Mouse (Mus musculus) urinary bladder, adult 2 months (tissue): ENCODE results near the gene Trappc6a. TPM values are rescaled to one million over a fixed set of nuclear protein-coding genes. Genes with fewer than 3 reads are reported as not detected.

Source experiments
- DNase-seq: peaks from one replicate; pipeline ENCODE4 v3.0.0; 2022; ENCODE audit warnings: low spot score
- polyA plus RNA-seq: library from polyadenylated mRNA; depleted of rRNA; stranded (reverse); fragments of >200 nt; gene quantifications from 2 replicates; pipeline ENCODE4 v1.2.3, GENCODE M21; 2012; rRNA removed

Gene Trappc6a
- 58.7 and 77.3 TPM in 2 replicates for polyA plus RNA-seq

DNA sequence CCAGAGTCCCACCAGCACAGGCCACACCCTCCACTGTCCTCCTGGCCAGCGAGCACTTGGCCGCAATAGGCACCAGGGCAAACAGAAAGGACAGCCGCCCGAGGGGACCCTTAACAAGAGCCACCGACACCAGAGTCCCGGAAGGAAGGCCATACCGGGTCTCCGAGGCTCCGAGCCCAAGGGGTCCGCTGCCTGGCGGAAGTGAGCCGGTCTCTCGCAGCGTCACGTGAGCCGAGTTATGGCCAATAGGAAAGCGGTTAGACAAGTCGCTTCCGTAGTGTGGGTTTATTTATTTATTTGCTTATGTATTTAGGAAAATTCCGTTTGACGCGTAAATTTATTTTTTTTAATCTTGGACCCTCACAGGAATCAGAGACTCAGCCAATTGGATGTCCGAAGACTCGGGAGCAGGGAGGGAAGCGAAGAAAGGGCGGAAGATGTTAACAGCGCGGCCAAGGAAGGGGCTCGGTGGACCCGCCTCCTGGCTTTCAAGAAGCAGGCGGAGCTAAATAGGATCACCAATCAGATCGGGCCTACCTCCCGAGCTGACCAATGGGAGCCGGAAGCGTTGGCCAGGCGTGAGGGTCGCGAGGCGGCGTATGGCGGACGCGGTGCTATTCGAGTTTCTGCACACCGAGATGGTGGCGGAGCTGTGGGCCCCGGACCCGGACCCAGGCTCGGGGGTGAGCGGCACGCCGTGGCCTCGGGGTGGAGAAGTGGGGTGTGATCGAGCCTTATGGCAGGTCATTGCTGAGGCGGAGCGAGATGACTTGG lies at the start of gene Trappc6a, which contains the start of gene Bloc1s3:
Gene Trappc6a (plus strand): TSS at position 246 of the 774 bp plus-strand sequence.
Gene Bloc1s3 (minus strand): TSS at position 218 of the 774 bp plus-strand sequence.
- DNase-seq = peak; percentile 84

DNA sequence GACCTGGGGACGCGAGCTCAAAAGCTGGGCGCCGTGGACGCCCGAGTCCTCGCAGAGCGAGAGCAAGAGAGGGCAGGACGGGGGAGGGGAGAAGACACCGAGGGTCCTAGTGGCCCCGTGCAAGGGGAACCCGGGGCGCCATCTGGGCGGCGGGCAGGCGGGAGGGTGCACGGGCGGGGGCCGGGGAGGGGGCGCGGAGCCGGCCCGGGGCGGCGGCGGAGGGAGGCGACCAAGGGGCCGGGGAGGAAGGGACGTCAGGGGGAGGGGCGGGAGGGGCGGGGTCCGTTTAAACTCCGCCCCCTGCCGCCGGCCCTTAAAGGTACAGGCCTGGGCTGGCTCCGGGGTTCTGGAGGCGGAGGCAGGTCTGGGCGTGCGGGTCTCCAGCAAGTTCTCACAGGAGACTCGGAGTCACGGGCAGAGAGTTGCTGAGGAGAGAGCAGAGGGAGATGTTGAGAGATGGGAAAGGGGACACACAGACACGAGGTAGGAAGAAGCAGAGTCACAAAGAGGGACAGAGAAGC lies 49.5 kb upstream of the Trappc6a start, which contains the start of gene Mark4:
Gene Mark4 (minus strand): TSS at position 231 of the 521 bp plus-strand sequence.
- peak; percentile 69 for DNase-seq

DNA sequence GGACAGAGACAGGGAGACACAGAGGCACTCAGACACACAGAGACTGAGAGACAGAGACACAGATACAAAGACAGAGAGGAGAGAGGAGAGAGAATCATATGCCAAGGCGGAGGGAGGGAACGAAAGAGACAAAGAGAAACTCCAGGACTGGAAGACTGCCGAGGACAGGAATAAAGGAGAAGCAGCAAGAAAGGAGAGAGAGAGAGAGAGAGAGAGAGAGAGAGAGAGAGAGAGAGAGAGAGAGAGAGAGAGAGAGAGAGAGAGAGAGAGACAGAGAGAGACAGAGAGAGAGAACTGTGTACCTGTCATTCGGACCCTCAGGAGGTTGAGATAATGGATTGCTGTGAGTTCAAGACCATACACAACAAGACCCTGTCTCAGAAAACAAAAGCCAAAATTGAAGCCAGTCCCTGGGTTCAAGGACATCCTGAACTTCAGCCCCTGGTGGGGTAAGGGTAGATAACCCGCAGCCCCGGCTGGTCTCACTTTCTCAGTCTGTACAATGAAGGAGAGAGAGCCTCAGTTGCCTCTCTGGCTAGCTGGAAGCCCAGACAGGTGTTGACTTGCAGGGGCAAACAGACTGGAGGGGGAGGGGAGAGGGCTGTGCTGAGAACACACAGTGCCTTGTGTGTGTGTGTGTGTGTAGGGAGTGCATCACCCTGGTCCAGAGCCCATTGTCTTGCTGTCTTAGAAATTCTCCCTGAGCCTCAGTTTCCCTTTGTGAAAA lies 48.9 kb upstream of the Trappc6a start:
- no peak for DNase-seq

DNA sequence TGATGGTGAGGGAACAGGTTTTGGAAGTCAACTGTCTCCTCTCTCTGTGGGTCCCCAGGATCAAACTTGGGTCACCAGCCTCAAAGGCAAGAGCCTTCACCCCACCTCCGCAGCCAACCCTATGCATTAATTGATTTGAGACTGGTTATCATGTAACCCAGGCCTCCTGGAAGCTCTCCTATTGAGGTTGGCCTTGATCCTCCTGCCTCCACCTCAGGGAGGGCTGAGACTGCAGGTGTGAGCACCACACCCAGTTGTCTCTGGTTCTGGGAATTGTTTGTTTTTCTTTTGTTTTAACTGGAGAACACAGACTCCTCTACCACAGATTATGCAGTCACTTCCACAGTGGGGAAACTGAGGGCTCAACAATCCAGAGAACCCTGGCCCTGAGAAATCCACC lies 47.7 kb upstream of the Trappc6a start:
- no peak for DNase-seq

DNA sequence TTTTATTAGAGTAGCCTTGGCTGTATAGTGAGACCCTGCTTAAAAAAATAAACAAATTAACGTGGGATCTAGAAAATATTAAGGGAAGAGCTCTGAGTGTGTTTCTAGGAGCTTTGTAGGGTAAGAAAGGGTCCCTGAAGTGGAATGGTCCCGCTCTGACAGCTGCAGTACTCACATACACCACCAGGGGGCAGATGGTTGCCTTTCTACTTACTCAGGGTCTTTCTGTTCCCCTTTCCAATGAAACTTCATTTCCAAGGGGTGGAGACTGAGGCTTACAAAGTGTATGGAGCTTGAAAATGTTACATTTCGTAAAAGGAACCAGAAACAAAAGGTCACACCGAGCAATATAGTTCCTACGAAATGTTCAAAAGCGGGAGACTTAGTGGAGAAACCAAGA lies 46.7 kb upstream of the Trappc6a start:
- no peak for DNase-seq

DNA sequence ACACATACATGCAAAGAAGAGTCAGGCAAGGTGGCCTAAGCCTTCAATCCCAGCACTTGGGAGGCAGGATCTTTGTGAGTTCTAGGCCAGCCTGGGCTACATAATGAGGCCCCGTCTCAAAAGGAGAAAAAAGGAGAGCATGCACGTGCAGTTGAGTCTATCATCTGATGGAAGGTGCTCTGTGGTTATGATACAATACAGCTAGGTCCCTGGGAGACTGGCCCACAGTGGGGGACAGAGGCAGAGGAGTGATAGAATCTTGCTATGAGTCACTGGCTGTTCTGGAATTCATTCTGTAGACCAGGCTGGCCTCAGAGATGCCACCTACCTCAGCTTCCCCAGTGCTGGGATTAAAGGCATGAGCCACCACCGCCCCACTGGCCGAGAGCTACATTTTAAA lies 45.8 kb upstream of the Trappc6a start:
- no peak for DNase-seq

DNA sequence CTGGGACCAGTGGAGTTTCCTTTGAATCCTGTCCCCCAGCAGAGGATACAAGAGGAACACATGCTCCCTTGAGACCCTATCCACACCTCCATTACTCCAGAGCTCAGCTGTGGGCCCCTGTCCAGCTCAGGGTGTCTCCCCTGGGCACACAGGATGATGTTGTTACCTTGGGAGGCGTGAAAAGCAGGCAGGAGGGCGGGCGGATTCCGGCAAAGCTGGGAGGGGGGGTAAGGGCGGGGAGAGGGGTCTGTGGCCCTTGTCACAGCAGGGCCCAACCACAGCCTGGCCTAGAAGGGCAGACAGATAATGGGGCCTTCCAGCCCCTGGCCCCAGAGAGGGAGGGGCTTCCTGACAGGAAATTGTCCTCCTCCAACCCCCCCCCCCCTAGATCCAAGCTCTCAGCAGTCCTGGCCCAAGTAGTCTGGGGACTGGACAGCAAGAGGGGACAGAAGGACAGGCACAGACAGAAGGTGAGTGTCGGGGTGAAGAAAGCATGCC lies 45.3 kb upstream of the Trappc6a start, which contains the start of gene Exoc3l2:
Gene Exoc3l2 (plus strand): TSS at position 448 of the 498 bp plus-strand sequence.
- DNase-seq = no peak

DNA sequence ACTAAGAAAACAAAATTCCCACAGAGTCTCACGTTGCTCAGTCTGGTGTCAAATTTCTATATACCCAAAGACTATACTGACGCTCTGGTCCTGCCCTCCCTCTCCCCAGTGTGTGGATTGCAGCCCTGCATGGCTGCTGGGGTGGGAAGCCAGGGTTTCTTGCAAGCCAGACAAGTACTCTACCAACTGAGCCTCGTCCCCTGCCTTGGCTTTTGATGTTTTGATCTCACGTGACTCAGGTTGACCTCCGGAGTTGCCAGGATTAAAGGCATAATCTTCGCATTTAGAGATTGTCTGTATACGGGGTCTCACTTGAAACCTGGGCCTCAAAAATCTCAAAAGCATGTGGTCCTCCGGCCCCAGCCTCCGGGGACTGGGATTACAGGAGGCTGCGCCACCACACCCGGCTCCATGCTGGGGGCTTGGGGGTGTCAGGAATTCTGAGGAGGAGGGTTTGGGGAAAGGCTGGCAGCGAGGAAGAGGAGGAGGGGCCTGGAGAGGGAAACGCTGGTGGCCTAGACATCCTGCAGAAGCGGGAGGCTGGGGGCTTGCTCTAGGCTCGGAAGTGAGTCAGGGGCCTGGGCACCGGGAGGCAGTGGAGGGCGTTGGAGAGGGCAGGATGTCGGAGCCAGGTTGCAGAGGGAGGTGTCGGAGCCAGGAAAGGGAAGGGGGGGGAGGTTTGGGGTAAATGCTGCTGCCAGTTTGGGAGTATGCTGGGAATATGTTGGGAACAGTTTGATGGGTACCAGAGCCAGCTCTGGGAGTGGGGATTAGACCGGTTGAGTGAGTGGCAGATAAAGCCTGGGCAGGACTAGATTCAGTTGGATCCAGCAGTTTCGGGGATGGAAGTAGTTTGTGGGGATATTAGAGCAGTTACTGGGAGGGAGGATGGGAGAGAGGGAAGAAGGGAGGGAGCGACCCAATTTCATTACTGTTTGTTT lies 43.6 kb upstream of the Trappc6a start:
- no peak for DNase-seq

DNA sequence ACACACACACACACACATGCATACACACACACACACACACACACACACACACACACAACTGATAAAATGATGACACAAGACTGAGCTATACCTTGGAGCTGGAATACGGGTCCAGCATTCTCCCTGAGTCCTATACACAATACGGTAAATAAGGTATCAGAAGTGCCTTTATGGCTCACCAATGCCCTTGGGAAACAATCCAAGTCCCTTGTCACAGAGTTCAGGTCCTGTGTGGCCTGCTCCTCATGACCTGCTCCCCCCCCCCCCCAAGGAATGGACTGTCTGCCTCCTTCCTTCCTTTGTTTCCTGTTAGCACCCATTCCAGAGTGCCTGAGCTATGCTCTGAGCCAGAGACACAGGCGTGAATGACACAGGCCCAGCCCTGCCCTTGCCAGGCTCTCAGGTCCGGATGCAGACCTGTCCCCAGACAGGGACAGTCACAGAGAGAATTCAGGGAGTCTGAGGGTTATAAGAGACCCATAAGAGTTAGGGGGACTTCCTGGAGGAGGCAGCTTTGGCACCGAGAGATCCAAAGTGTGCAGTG lies 41.5 kb upstream of the Trappc6a start:
- no peak for DNase-seq

DNA sequence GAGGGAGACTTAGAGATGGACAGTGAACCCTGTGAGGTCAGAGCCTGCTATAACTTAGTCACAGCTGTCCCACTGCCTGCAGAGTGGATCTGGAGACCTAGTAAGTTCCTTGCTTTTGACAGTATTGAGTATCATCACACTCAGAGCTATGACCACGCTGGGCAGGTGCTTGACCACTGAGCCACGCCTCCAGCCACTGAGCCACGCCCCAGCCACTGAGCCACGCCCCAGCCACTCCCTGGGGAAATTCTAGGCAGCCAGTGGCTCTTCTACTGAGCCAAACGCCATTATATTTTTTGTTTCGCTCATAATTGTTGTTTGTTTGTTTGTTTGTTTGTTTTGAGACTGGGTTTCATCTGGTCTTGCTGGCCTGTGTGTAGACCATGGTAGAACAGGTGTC lies 40.6 kb upstream of the Trappc6a start:
- DNase-seq = no peak

DNA sequence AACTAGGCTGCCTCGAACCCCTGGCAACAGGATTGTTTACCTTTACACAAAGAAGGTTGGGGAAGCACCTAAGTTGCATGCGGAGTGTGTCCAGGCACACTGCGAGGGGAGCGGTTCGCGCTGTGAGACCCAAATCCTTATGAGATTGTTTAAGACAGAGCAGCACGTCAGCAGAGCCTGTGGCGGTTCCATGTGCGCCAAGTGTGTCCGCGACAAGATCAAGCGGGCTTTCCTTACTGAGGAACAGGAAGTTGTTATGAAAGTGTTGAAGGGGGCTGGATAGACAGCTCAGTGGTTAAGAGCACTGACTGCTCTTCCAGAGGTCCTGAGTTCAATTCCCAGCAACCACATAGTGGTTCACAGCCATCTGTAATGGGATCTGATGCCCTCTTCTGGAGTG lies 39.9 kb upstream of the Trappc6a start:
- DNase-seq = no peak

DNA sequence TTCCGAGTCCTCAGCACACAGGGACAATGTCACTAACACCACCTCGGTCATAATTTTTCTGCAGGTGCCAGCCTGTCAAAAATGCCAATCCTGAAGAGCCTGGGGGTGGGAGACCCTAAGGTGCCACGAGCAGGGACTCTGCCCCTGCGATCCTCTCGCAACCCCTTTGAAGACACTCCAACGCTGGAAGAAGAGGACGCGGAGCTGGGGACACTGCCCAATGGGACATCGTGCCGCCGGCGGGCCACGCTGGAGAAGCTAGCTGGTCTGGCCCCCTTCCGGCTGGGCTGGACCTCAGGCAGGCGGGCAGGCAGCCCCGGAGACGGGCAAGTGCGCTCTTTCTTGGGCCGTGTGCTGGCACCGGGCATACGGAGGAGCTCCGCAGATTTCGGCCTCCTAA lies 38.8 kb upstream of the Trappc6a start:
- no peak for DNase-seq

DNA sequence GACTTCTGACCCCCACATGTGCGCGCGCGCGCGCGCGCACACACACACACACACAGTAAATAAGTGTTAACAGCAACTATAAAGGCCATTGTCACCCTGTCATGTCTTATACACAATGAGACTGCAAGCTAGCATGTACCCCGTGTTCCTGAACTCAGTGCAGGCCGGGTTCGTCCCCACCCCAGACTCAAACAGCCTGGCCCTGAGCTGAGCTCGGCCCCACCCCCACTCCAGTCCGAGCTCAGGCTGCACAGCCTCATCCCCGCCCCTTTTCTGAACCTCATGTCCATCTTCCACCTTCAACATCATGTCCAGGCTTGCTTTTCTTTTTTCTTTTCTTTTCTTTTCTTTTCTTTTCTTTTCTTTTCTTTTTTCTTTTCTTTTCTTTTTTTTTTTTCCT lies 37.9 kb upstream of the Trappc6a start:
- no peak for DNase-seq

DNA sequence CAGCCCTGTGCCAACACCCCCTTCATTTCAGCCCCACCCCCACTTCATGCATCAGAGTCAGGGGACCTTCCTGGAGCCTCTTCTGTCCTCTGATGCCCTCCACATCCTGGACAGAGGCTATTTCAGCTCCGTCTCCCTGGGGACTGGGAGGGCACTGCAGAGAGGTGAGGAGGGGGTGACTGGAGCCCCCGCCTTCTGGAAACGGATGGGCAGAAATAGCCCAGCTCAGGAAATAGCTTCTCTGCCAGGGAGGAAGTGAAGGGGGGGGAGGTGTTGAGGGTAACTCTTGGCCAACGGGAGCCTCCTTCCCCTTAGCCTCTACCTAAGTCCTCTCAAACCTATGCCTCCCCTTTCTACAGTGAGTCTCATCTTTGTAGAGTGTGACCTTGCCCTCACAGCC lies 35.8 kb upstream of the Trappc6a start:
- no peak for DNase-seq

DNA sequence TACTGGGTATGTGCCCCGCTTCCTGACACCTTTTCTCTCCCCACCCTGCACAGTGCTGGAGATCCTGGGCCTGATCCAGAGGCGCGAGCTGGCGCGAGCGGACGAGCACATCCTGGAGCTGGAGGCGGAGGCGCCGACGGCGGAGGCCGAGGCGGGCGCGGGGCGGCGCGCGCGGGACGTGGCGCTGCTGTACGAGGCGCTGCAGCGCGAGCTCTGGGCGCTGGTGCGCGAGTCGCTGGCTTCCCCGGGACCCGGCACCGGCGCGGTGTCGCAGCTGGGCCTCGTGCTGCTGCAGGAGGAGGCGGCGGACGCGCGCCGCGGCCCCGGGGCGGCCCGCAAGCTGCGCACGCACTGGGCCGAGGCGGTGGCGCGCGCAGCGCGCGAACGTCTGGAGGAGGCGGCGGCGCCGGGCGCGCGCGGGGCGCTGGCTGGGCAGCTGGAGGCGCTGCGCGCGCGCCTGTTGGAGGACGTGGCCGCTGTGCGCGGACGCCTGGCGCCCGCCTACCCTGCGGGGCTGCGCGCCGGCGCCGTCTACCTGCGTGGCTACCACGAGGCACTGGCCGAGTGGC lies 34.2 kb upstream of the Trappc6a start:
- peak; percentile 63 for DNase-seq

DNA sequence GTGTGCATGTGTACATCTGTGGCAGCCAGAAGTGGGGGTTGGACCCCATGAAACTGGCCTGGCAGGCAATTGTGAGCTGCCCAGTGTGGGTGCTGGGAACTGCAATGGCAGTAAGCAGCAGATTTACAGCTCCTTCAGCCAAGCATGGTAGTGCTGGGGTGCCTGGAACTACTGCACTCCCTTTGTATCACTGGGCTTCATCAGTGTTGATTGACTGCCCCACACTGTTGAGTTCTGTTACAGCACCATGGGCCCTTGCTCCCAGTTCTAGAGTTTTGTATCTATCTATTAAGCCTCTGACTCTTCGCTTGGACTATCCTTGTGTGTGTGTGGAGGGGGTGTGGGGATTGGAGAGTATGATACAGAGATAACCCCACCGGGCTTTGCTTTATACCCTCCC lies 31.1 kb upstream of the Trappc6a start:
- DNase-seq = no peak

DNA sequence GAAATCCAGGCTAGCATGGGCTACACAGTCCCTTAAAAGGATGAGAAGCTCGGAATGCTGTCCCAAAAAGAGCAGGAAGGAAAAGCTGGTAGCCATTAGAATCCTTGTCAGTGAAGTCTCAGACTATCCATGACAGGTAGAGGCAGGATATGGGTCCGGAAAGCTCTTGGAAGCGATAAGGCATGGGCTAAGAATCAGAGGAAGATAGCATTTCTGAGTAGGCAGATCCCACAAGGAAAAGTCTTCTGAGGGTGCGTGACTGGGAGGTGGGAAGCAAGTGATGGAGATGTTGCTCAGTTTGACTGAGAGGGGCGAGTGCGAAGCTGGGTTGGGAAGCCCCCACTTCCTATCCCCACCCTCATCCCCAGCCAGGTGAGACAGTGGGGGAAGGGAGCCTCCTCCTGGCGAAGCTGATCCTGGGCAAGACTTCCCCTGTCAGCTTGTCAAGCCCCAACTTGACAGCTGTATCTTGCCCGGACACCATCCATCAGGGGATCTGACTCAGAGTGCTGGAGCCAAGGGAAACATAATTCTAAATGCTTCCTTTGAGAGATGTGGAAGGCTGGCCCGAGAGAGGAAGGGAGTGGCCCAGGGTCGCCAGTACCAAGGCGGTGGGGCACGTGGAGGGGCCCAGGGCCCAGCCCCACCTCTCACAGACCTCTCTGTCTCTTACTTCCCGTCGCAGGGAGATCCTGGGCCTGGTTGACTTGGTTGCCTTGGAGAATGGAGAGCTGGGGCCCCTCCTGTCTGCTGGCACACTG lies 30.4 kb upstream of the Trappc6a start:
- no peak for DNase-seq

DNA sequence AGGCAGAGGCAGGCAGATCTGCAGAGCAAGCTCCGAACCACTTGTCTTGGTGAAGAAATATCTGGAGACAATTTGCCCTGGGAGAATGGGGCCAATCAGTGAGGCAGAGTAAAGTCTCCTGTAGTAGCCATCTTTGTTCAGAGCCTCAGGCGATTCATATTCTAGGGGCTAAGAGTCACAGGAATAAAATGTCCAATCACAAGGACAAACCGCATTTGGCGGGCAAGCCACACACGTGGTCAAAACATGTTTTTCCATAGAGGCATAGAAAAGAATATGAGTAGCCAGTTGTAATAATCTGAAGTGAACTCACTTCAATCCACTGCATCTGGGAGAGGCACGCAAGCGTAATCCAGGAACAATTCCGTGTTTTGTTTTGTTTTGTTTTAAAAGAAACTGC lies 24.9 kb upstream of the Trappc6a start:
- no peak for DNase-seq

DNA sequence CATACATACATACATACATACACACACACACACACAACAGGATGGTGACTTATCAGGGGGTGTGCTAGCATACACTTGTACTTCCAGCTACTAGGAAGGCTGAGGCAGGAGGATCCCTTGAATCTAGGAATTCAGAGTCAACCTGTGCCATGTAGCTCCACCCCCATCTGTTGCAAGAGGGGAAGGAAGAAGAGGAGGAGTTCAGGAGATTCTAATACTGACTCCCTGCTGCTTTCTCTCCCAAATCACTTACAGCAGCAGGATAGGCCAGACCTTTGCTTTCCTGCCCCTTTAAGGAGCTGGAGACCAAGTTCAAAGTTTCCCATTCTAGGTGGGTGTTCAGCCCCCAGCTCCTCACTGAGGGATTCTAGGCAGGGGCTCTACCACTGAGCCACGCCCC lies 22.7 kb upstream of the Trappc6a start:
- DNase-seq = no peak

DNA sequence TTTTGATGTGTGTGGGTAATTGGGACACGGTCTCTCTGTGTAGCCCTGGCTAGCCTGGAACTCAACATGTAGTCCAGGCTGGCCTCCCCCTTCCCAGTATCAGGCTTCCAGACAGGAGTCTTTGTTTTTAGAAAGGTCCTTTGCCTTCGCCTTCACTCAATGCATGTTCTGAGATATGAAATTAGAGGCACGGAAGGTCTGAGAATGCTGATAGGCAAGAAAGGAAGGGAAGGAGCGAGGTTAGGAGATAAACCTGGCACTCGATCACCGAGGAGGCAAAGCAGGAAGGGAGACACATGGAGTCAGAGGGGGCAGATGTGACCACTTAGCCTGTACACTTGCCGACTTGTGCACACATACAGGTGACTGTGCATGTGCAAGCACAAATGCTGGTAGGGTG lies 21.6 kb upstream of the Trappc6a start:
- DNase-seq = no peak
